Mouse (Mus musculus): Measurements from ENCODE around the gene Atp6v1b1. TPM values are rescaled to one million over a fixed set of nuclear protein-coding genes. Genes with fewer than 3 reads are reported as not detected.

The Atp6v1b1 gene
- polyA plus RNA-seq, 1 experiment from 2014 or later = not detected

Other genes starting within 250 kb of the Atp6v1b1 start
- gene Dguok, start 236.0 kb upstream of the Atp6v1b1 start, polyA plus RNA-seq (2015; fragmentation: Nextera tagmentation; extraction: Ambion mirVana) = 68.0 and 69.6 TPM in 2 replicates
- 3.4 and 3.5 TPM in 2 replicates for gene Actg2, start 206.7 kb upstream of the Atp6v1b1 start, polyA plus RNA-seq (2015; fragmentation: Nextera tagmentation; extraction: Ambion mirVana)
- 61.3 and 62.8 TPM in 2 replicates for gene Stambp, start 170.3 kb upstream of the Atp6v1b1 start, polyA plus RNA-seq (2015; fragmentation: Nextera tagmentation; extraction: Ambion mirVana)
- not detected in 2 replicates for gene Clec4f, start 86.8 kb upstream of the Atp6v1b1 start, polyA plus RNA-seq (2015; fragmentation: Nextera tagmentation; extraction: Ambion mirVana)
- gene Cd207, start 65.1 kb upstream of the Atp6v1b1 start, polyA plus RNA-seq (2015; fragmentation: Nextera tagmentation; extraction: Ambion mirVana) = not detected in 2 replicates
- not detected in 2 replicates for gene Vax2, start 31.7 kb upstream of the Atp6v1b1 start, polyA plus RNA-seq (2015; fragmentation: Nextera tagmentation; extraction: Ambion mirVana)
- gene Ankrd53, start 19.7 kb downstream of the Atp6v1b1 start, polyA plus RNA-seq (2015; fragmentation: Nextera tagmentation; extraction: Ambion mirVana) = 0.30 TPM in 1 of 2 replicates, not detected in the other
- 63.1 and 70.0 TPM in 2 replicates for gene Tex261, start 32.8 kb downstream of the Atp6v1b1 start, polyA plus RNA-seq (2015; fragmentation: Nextera tagmentation; extraction: Ambion mirVana)
- 115 and 123 TPM in 2 replicates for gene Nagk, start 52.0 kb downstream of the Atp6v1b1 start, polyA plus RNA-seq (2015; fragmentation: Nextera tagmentation; extraction: Ambion mirVana)
- 25.2 and 27.3 TPM in 2 replicates for gene Paip2b, start 88.8 kb downstream of the Atp6v1b1 start, polyA plus RNA-seq (2015; fragmentation: Nextera tagmentation; extraction: Ambion mirVana)
- gene Zfp638, start 124.1 kb downstream of the Atp6v1b1 start, polyA plus RNA-seq (2015; fragmentation: Nextera tagmentation; extraction: Ambion mirVana) = 58.2 and 61.9 TPM in 2 replicates